Mouse (Mus musculus) lung, postnatal 0 days (tissue): ENCODE data around the gene Galc. TPM values are rescaled to one million over a fixed set of nuclear protein-coding genes. Genes with fewer than 3 reads are reported as not detected.

Experiments
- ATAC-seq: fragments of 200-750 bp; cut with Nextera tagmentation; 2 replicates; pipeline ENCODE4 v1.8.0; 2017; ENCODE audit warnings: moderate library complexity
- DNase-seq: peaks from one replicate; pipeline ENCODE4 v3.0.0-alpha.2; 2016; ENCODE audit warnings: low spot score
- H3K27ac ChIP-seq: fragments of 300-500 bp; sonication (generic); 2 replicates; pipeline ENCODE4 v1.5.1; 2014; ENCODE audit warnings: antibody characterized with exemption, mild to moderate bottlenecking, low read length, mixed read lengths
- H3K27me3 ChIP-seq: fragments of 300-500 bp; sonication (generic); replicated peaks from 2 replicates; pipeline ENCODE4 v1.6.1; 2014; ENCODE audit warnings: low read length, mixed read lengths; ENCODE audit not compliant: insufficient read depth
- H3K36me3 ChIP-seq: fragments of 300-500 bp; sonication (generic); 2 replicates; pipeline ENCODE4 v1.6.1; 2014; ENCODE audit warnings: low read length, mixed read lengths; ENCODE audit not compliant: insufficient read depth
- H3K4me1 ChIP-seq: fragments of 300-500 bp; sonication (generic); 2 replicates; pipeline ENCODE4 v1.6.1; 2014; ENCODE audit warnings: antibody characterized with exemption, low read depth, low read length, mixed read lengths; ENCODE audit not compliant: insufficient read depth
- H3K4me2 ChIP-seq: fragments of 300-500 bp; sonication (generic); replicated peaks from 2 replicates; pipeline ENCODE4 v1.6.1; 2014; ENCODE audit warnings: low read depth, mild to moderate bottlenecking, low read length, moderate library complexity, mixed read lengths
- H3K4me3 ChIP-seq: fragments of 300-500 bp; sonication (generic); 2 replicates; pipeline ENCODE4 v1.5.1; 2014; ENCODE audit warnings: low read depth, low read length
- H3K9ac ChIP-seq: fragments of 300-500 bp; sonication (generic); replicated peaks from 2 replicates; pipeline ENCODE4 v1.6.1; 2014; ENCODE audit warnings: low read depth, mild to moderate bottlenecking
- H3K9me3 ChIP-seq: fragments of 300-500 bp; sonication (generic); 2 replicates; pipeline ENCODE4 v1.6.1; 2016; ENCODE audit warnings: low read length, mixed read lengths
- CTCF ChIP-seq: IDR thresholded peaks from 2 replicates; pipeline ENCODE4 v1.5.1; 2016; ENCODE audit warnings: antibody characterized with exemption, mild to moderate bottlenecking
- EP300 ChIP-seq: IDR thresholded peaks from 2 replicates; pipeline ENCODE4 v1.6.1; 2016; ENCODE audit warnings: antibody characterized with exemption, mild to moderate bottlenecking, control low read depth
- WGBS: fragments of 180-500 bp; shearing (Covaris S2); extraction: QIAGEN DNeasy Blood & Tissue Kit; methylation state at CpG from one replicate; pipeline ENCODE4 v1.1.7; 2014; 5-methylcytosine and 5-hydroxymethylcytosine counted together
- polyA plus RNA-seq: library from polyadenylated mRNA; unstranded; fragments of >200 nt; fragmentation: Nextera tagmentation; extraction: Ambion mirVana; gene quantifications from 2 replicates; pipeline ENCODE4 v1.2.1, GENCODE M21; 2015

Gene Galc
- polyA plus RNA-seq, 1 experiment from 2014 or later: 13.8 TPM

GRCm38 (mm10) chr12:98205450-98206051 is 53.7 kb downstream of the Galc start:
- H3K4me2 ChIP-seq: no peak overlapping the region
- no peak overlapping the region for H3K27ac ChIP-seq
- no peak for TF ChIP-seq CTCF
- TF ChIP-seq EP300: no peak
- no peaks in the 10 kb centered on the region for H3K4me1 ChIP-seq
- DNase-seq: no peak
- H3K4me3 ChIP-seq: no peak overlapping the region
- H3K27me3 ChIP-seq: no peaks in the 10 kb centered on the region
- H3K36me3 ChIP-seq: no peaks in the 10 kb centered on the region
- WGBS: 44% methylated on average over 4 of the region's 4 CpGs
- no peaks in the 10 kb centered on the region for H3K9me3 ChIP-seq
- no peak for ATAC-seq
- no peak overlapping the region for H3K9ac ChIP-seq

- Histone ChIP-seq H3K4me2 (no peak overlapping the region), H3K36me3 (no peaks in the 10 kb centered on the region), H3K4me3 (no peak overlapping the region), H3K9me3 (no peaks in the 10 kb centered on the region), H3K27me3 (no peaks in the 10 kb centered on the region), H3K4me1 (no peaks in the 10 kb centered on the region), H3K9ac (no peak overlapping the region), H3K27ac (no peak overlapping the region)
- no peak for TF ChIP-seq CTCF
- no peak for TF ChIP-seq EP300
- no peak for DNase-seq
- WGBS: 28% methylated on average over 1 of the region's 1 CpGs
- ATAC-seq: no peak
Observed at GRCm38 (mm10) chr12:98197401-98197800, 61.9 kb downstream of the Galc start.

- DNase-seq: no peak
- ATAC-seq: no peak
- Histone ChIP-seq H3K27ac (no peak overlapping the region), H3K9me3 (no peaks in the 10 kb centered on the region), H3K27me3 (no peaks in the 10 kb centered on the region), H3K9ac (no peak overlapping the region), H3K36me3 (no peaks in the 10 kb centered on the region), H3K4me2 (no peak overlapping the region), H3K4me3 (no peak overlapping the region), H3K4me1 (no peaks in the 10 kb centered on the region)
- WGBS: 57% methylated on average over 1 of the region's 1 CpGs
- TF ChIP-seq EP300 (no peak), CTCF (no peak)
Observed at GRCm38 (mm10) chr12:98190201-98190600, 69.1 kb downstream of the Galc start.

GRCm38 (mm10) chr12:98189096-98189495 is 70.2 kb downstream of the Galc start:
- Histone ChIP-seq H3K27ac (no peak overlapping the region), H3K4me1 (no peaks in the 10 kb centered on the region), H3K9me3 (no peaks in the 10 kb centered on the region), H3K27me3 (no peaks in the 10 kb centered on the region), H3K9ac (no peak overlapping the region), H3K4me2 (no peak overlapping the region), H3K36me3 (no peaks in the 10 kb centered on the region), H3K4me3 (no peak overlapping the region)
- 70% methylated on average over 9 of the region's 9 CpGs for WGBS
- DNase-seq: no peak
- ATAC-seq: no peak
- TF ChIP-seq CTCF (no peak), EP300 (no peak)

GRCm38 (mm10) chr12:98187186-98187899 is 71.9 kb downstream of the Galc start:
- no peak overlapping the region for H3K9ac ChIP-seq
- ATAC-seq (no peak), DNase-seq (no peak)
- no peak overlapping the region for H3K27ac ChIP-seq
- WGBS: 56% methylated on average over 8 of the region's 8 CpGs
- H3K36me3 ChIP-seq: no peaks in the 10 kb centered on the region
- no peaks in the 10 kb centered on the region for H3K27me3 ChIP-seq
- H3K4me3 ChIP-seq: no peak overlapping the region
- H3K4me2 ChIP-seq: no peak overlapping the region
- TF ChIP-seq EP300: no peak
- TF ChIP-seq CTCF: no peak
- no peaks in the 10 kb centered on the region for H3K4me1 ChIP-seq
- no peaks in the 10 kb centered on the region for H3K9me3 ChIP-seq

- Histone ChIP-seq H3K9ac (no peak overlapping the region), H3K4me3 (no peak overlapping the region), H3K27me3 (no peaks in the 10 kb centered on the region), H3K9me3 (no peaks in the 10 kb centered on the region), H3K4me2 (0 out of 2 replicates have a peak overlapping the region, but pooled peaks have one; percentile 25), H3K27ac (no peak overlapping the region), H3K36me3 (no peaks in the 10 kb centered on the region), H3K4me1 (no peaks in the 10 kb centered on the region)
- WGBS: 9% methylated on average over 9 of the region's 9 CpGs
- ATAC-seq (peak; percentile 25), DNase-seq (peak; percentile 78)
- no peak for TF ChIP-seq EP300
- peak; percentile 76 for TF ChIP-seq CTCF
Observed at GRCm38 (mm10) chr12:98181729-98182128, 77.5 kb downstream of the Galc start.
